Mouse (Mus musculus) heart, embryonic 10.5 days (tissue): ENCODE results near the gene Mcl1. TPM values are rescaled to one million over a fixed set of nuclear protein-coding genes. Genes with fewer than 3 reads are reported as not detected.
A peak's percentile ranks its signal among the peaks of the same experiment; 100 is the strongest.

Source experiments
- DNase-seq: peaks from one replicate; pipeline ENCODE4 v3.0.0-alpha.2; 2017; ENCODE audit warnings: low spot score
- H3K27ac ChIP-seq: fragments of 300-500 bp; sonication (generic); 2 replicates; pipeline ENCODE4 v1.5.1; 2016; ENCODE audit warnings: mild to moderate bottlenecking
- H3K27me3 ChIP-seq: fragments of 300-500 bp; sonication (generic); 2 replicates; pipeline ENCODE4 v1.6.1; 2016; ENCODE audit warnings: mild to moderate bottlenecking; ENCODE audit not compliant: poor library complexity, insufficient read depth, severe bottlenecking
- H3K36me3 ChIP-seq: fragments of 300-500 bp; sonication (generic); 2 replicates; pipeline ENCODE4 v1.6.1; 2016; ENCODE audit warnings: mild to moderate bottlenecking, moderate library complexity
- H3K4me1 ChIP-seq: fragments of 300-500 bp; sonication (generic); 2 replicates; pipeline ENCODE4 v1.6.1; 2016; ENCODE audit warnings: mild to moderate bottlenecking
- H3K4me3 ChIP-seq: fragments of 300-500 bp; sonication (generic); 2 replicates; pipeline ENCODE4 v1.5.1; 2016; ENCODE audit warnings: mild to moderate bottlenecking, moderate library complexity
- H3K9me3 ChIP-seq: fragments of 300-500 bp; sonication (generic); 2 replicates; pipeline ENCODE4 v1.6.1; 2016; ENCODE audit warnings: mild to moderate bottlenecking, moderate library complexity
- WGBS: fragments of 180-500 bp; shearing (Covaris S2); methylation state at CpG from one replicate; pipeline ENCODE4 v1.1.7; 2016; 5-methylcytosine and 5-hydroxymethylcytosine counted together
- polyA plus RNA-seq: library from polyadenylated mRNA; unstranded; fragments of >200 nt; fragmentation: Nextera tagmentation; extraction: Ambion mirVana; gene quantifications from 2 replicates; pipeline ENCODE4 v1.2.1, GENCODE M21; 2016

Gene Mcl1
- polyA plus RNA-seq, 1 experiment from 2014 or later, result 50.2 TPM

DNA sequence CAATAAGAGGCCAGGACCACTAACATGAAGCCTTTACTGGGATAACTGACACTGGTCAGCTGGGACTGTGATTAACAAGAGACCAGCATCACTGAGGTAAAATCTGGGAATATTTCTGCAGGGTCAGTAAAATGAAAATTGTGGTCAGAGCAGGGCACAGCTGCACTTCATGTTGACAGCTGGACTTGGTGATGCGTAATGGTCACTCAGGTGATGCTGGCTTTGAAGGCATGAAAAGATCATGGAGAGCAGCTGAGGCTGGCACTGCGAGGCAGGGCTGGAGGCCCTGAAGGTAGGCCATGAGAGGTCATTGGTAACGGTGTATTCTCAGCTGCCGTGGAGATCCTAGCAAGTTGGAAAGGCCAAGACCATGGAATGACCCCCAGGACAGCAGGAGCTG lies 39.7 kb downstream of the Mcl1 start:
- WGBS, result 92% methylated on average over 4 of the region's 4 CpGs
- H3K4me1 ChIP-seq, result peaks cover 60% of the 10 kb centered on the region
- DNase-seq, result no peak
- H3K4me3 ChIP-seq, result no peak overlapping the region
- H3K36me3 ChIP-seq, result no peaks in the 10 kb centered on the region
- no peaks in the 10 kb centered on the region for H3K27me3 ChIP-seq
- H3K9me3 ChIP-seq, result no peaks in the 10 kb centered on the region
- H3K27ac ChIP-seq, result no peak overlapping the region

DNA sequence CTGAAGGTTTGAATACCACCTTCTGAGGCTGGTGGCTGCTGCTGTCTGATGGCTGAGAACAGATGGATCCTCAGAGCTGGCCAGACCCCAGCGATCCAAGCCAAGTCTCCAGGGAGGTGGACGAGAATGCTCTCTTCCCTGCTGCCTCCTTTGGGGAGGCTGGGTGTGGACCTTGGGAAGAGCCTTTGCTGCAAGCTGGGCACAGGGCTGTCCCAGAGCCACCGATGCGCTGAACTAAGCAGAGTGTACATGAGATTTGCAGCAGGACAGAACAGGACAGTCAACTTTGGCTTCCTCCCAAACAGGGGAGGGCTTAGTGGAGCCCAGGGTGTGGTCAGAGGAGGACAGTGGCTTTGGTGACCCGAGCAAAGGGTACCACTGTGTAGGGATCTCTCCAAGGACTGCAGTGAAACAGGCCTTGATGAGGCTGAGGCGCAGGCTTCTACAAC lies 41.7 kb downstream of the Mcl1 start:
- Histone ChIP-seq H3K27ac (peak overlapping the region; percentile 57; the same call in 1 of the 2 replicates), H3K4me3 (no peak overlapping the region), H3K36me3 (no peaks in the 10 kb centered on the region), H3K9me3 (no peaks in the 10 kb centered on the region), H3K4me1 (peaks cover 42% of the 10 kb centered on the region), H3K27me3 (no peaks in the 10 kb centered on the region)
- 64% methylated on average over 6 of the region's 6 CpGs for WGBS
- no peak for DNase-seq

DNA sequence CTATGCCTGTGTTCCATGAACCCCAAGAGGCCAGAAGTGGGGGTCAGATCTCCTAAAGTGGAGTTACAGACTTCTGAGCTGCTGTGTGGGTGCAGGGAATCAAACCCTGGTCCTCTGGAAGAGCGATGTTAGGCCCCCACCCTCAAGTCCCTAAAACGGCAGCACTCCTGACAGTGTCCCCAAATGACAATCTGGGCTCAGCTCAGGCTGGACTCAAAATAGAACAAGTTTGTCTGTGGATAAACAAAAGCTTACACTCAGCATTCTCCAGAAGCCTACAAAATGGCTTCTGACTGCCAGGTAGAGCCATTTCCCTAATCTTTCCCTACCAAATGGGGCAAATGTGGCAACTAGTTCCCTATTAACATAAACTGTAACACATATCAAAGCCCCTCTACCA lies 42.5 kb downstream of the Mcl1 start:
- H3K36me3 ChIP-seq, result no peaks in the 10 kb centered on the region
- no peak overlapping the region for H3K4me3 ChIP-seq
- no peak for DNase-seq
- H3K27me3 ChIP-seq, result no peaks in the 10 kb centered on the region
- H3K9me3 ChIP-seq, result no peaks in the 10 kb centered on the region
- peak overlapping the region; percentile 90 for H3K27ac ChIP-seq
- peaks cover 34% of the 10 kb centered on the region for H3K4me1 ChIP-seq
- 60% methylated on average over 2 of the region's 2 CpGs for WGBS

DNA sequence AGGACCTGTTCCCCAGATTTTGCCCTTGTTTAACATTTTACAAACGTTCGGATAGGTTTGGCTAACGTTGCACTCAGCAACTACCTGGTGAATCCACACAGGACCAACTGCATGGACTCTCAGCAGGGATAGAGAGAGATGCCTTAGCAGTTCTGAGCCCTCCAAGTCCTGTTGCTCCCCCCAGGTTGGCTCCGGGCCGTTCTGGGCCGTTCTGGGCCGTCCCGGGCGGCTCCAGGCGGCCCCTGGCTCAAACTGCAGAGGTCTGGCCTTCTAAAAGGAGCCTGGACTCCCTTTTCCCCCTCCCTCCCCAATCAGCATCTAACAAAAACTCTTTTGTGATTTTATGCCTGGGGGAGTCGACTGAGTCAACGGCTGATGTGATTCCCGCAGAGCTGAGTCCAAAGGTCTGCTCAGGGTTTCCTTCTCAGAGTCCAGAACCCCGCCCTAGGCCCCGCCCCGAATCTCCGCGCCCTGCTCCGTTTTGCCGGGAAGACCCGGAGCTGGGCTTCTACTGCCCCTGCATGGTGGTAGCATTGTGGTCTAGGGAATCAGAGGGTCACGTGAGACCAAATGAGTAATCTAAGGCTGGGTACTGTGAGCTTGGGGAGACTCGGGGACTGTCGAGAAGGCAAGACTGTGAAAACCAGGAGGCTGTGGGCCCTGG lies 43.4 kb downstream of the Mcl1 start:
- 7% methylated on average over 24 of the region's 24 CpGs for WGBS
- Histone ChIP-seq H3K36me3 (no peaks in the 10 kb centered on the region), H3K27me3 (no peaks in the 10 kb centered on the region), H3K4me3 (peak overlapping the region; percentile 54), H3K27ac (peak overlapping the region; percentile 90), H3K4me1 (peaks cover 26% of the 10 kb centered on the region), H3K9me3 (no peaks in the 10 kb centered on the region)
- DNase-seq, result peak; percentile 94

DNA sequence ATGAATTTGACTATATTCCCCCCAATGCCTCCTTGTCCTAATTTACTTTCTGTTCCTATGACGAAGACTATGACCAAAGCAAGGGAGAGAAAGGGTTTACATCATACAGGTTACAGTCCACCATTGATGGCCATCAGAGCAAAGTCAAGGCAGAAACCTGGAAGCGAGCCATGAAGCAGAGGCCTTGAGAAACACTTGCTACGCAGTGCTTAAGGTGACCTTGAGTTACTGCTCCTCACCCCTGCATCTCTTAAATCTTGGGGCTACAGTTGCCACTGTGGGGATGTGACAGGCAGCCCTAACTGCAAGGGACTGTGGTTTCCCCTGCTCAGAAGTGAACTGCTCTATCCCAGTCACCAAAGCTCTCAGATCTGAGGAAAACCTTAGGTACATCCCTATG lies 44.7 kb downstream of the Mcl1 start:
- no peak for DNase-seq
- 94% methylated on average over 3 of the region's 3 CpGs for WGBS

DNA sequence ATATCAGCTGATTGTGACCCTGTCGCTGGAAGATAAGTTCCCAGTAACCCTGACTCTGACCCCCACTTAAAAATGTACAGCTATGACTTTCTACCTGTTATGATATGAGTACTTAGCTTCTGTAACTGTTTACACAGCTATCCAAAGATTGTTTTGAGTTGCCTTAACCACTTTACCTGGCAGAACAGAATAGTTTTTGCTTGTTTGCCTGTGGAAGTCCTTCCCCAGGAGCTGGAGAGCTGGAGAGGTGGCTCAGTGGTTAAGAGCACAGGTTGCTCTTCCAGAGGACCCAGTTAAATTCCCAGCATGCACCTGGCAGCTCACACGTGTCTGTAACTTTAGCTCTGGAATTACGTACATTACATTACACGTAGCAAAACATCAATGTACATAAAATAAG lies 46.0 kb downstream of the Mcl1 start:
- Histone ChIP-seq H3K9me3 (no peaks in the 10 kb centered on the region), H3K27ac (no peak overlapping the region), H3K36me3 (no peaks in the 10 kb centered on the region), H3K27me3 (no peaks in the 10 kb centered on the region), H3K4me3 (no peak overlapping the region), H3K4me1 (peaks cover 24% of the 10 kb centered on the region)
- no peak for DNase-seq
- 86% methylated on average over 4 of the region's 4 CpGs for WGBS

More for the DNA sequence above, 44.7 kb downstream of the Mcl1 start:
- H3K9me3 ChIP-seq, result no peaks in the 10 kb centered on the region
- H3K36me3 ChIP-seq, result no peaks in the 10 kb centered on the region
- no peaks in the 10 kb centered on the region for H3K27me3 ChIP-seq
- peaks cover 26% of the 10 kb centered on the region for H3K4me1 ChIP-seq
- H3K27ac ChIP-seq, result no peak overlapping the region
- H3K4me3 ChIP-seq, result no peak overlapping the region

DNA sequence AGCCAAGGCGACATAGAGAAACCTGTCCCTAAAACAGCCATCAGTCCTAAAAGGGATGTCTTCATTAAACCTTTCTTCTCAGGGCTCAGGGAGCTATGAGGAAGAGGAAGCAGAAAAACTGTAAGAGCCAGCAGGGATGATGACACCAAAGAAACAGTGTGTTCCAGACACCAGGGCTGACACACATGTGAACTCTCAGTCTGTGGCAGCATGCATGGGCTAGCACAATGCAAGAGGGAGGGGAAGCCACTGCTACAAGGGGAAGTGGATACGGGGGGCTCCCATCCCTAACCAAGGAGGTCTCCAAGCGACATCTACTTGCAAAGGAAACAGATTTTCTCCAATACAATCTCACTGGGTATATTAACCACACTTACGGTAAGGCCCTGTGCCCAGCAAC lies 47.7 kb downstream of the Mcl1 start:
- Histone ChIP-seq H3K27me3 (no peaks in the 10 kb centered on the region), H3K4me3 (no peak overlapping the region), H3K4me1 (peaks cover 11% of the 10 kb centered on the region), H3K9me3 (no peaks in the 10 kb centered on the region), H3K36me3 (no peaks in the 10 kb centered on the region), H3K27ac (no peak overlapping the region)
- no peak for DNase-seq
- 83% methylated on average over 4 of the region's 4 CpGs for WGBS

DNA sequence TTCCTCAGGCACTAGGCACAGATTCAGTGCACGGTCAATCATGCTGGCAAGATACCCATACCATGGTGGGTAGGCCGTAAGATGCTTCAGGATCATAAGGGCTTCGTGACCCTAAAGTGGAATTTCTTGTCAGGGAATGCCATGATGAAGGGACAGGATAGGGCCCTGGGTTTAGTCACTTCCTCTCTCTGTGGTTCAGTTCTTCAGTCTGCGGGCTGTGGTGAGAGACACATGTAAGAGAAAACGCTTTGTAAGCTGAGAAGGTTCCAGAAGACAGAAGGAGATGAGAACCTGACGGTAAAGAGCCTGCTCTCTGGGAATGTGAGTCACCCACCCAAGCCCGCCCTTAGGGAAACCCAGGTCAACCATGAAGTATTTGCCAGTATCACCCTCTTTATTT lies 48.9 kb downstream of the Mcl1 start:
- Histone ChIP-seq H3K27me3 (no peaks in the 10 kb centered on the region), H3K4me1 (no peaks in the 10 kb centered on the region), H3K9me3 (no peaks in the 10 kb centered on the region), H3K36me3 (no peaks in the 10 kb centered on the region), H3K27ac (no peak overlapping the region), H3K4me3 (no peak overlapping the region)
- WGBS, result 78% methylated on average over 7 of the region's 7 CpGs
- DNase-seq, result no peak

DNA sequence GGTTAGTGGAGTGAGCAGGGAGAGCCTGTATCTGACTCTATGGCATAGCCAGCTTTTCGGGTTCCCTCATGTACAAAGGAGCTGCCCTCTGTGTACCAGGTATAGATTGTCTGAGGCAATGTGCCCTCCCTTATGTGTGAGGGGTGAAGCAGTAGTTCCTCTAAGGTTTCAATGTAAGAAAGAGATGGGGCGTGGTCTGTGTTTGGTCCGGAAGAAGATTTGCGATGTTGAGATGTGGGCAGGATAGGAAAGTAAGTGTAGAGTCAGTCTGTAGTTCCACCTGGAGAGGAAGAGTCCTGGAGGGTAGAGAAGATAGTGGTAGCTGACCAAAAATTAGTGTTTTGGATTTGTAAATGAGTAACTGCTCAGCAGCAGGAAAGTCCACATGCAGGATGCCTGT lies 50.5 kb downstream of the Mcl1 start:
- Histone ChIP-seq H3K4me1 (no peaks in the 10 kb centered on the region), H3K9me3 (no peaks in the 10 kb centered on the region), H3K36me3 (peaks cover 4% of the 10 kb centered on the region; the same call in 1 of the 2 replicates), H3K27me3 (no peaks in the 10 kb centered on the region), H3K4me3 (no peak overlapping the region), H3K27ac (no peak overlapping the region)
- no peak for DNase-seq
- 92% methylated on average over 4 of the region's 4 CpGs for WGBS

DNA sequence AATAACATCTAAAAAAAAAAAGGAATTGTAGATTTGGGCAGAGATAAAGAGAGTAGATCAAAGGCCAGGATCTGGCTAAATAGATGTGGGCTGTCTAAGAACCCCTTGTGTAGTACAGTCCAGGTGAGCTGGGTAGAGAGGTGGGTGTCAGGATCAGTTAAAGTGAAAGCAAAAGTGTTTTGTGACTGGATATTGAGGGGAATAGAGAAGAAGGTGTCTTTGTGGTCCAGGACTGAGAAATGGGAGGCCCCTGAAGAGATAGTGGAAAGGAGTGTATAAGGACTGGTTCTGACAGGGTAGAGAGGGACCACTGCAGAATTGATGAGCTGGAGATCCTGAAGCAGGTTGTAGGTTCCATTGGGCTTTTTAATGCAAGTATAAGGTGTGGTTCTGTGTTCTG lies 51.4 kb downstream of the Mcl1 start:
- DNase-seq, result no peak
- no peak overlapping the region for H3K27ac ChIP-seq

More for the DNA sequence above, 51.4 kb downstream of the Mcl1 start:
- Histone ChIP-seq H3K9me3 (no peaks in the 10 kb centered on the region), H3K27me3 (no peaks in the 10 kb centered on the region), H3K4me3 (no peak overlapping the region), H3K36me3 (peaks cover 4% of the 10 kb centered on the region; the same call in 1 of the 2 replicates), H3K4me1 (no peaks in the 10 kb centered on the region)

Other genes starting within 250 kb of the Mcl1 start
- 30.1 and 32.8 TPM in 2 replicates for gene Arnt, start 224.4 kb upstream of the Mcl1 start, polyA plus RNA-seq
- gene Ctsk, start 159.5 kb upstream of the Mcl1 start, polyA plus RNA-seq, result 4.2 and 10.2 TPM in 2 replicates
- 0.96 and 1.9 TPM in 2 replicates for gene Ctss, start 132.0 kb upstream of the Mcl1 start, polyA plus RNA-seq
- gene Hormad1, start 99.1 kb upstream of the Mcl1 start, polyA plus RNA-seq, result 0.19 TPM in 1 of 2 replicates, not detected in the other
- 23.4 and 25.4 TPM in 2 replicates for gene Golph3l, start 69.9 kb upstream of the Mcl1 start, polyA plus RNA-seq
- gene Ensa, start 33.8 kb upstream of the Mcl1 start, polyA plus RNA-seq, result 59.3 and 67.2 TPM in 2 replicates
- gene Adamtsl4, start 29.1 kb downstream of the Mcl1 start, polyA plus RNA-seq, result 4.2 and 5.7 TPM in 2 replicates
- gene Ecm1, start 80.8 kb downstream of the Mcl1 start, polyA plus RNA-seq, result 76.8 and 109 TPM in 2 replicates
- 61.9 and 62.6 TPM in 2 replicates for gene Tars2, start 101.4 kb downstream of the Mcl1 start, polyA plus RNA-seq
- gene Rprd2, start 160.1 kb downstream of the Mcl1 start, polyA plus RNA-seq, result 22.7 and 23.5 TPM in 2 replicates
- gene Prpf3, start 197.1 kb downstream of the Mcl1 start, polyA plus RNA-seq, result 40.4 and 55.1 TPM in 2 replicates
- gene Mrps21, start 212.7 kb downstream of the Mcl1 start, polyA plus RNA-seq, result 380 and 402 TPM in 2 replicates
- 6.0 and 10.7 TPM in 2 replicates for gene Ciart, start 223.5 kb downstream of the Mcl1 start, polyA plus RNA-seq
- 18.5 and 26.4 TPM in 2 replicates for gene BC028528, start 233.2 kb downstream of the Mcl1 start, polyA plus RNA-seq
- gene Aph1a, start 235.2 kb downstream of the Mcl1 start, polyA plus RNA-seq, result 30.4 and 39.4 TPM in 2 replicates
- gene Car14, start 245.9 kb downstream of the Mcl1 start, polyA plus RNA-seq, result 47.2 and 68.0 TPM in 2 replicates